Mouse (Mus musculus): ENCODE measurements at regions not wholly inside any gene's neighbourhood (a gene's known extent, or its start where the extent isn't known, plus 50 kb on each side); places are given as distances from the start of the nearest gene placed in this dataset.

DNA sequence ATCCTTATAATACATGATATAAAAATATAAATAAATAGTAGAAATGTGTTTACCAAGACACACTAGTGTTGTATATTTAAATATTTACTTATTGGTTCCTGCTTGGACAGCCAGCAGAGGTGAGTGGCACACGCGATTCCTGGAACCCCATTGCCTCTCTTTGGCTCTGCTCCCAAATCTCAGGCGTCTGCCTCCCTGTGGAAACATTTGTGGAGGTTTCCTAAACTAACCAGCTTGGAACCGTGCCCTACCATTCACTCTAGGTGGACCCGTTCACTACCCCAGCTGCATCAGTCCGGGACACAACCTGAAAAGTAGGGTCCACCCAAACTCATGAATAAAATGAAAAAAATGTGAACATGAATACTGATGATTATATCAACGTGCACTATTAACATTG, 404.0 kb upstream of the Defb41 start:
- DNase-seq (ENCODE audit: low spot score), result no peak

DNA sequence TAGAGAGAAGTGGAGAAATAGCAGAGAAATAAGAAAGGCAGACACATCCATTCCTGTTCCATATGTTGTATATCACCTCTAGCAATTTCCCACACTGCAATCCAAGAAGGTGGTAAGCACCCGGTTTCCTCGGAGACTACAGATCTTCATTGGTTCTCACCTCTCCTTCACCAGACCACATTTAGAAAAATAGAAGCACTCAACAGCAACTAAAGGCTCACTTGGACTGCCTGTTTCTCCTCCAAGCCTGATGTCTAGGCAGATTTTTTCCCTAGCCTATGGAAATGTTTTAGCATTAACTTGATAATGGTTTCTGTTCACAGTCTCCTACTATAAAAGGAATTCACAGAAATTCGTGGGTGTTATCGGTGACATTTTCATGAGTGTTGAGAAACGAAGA, 403.3 kb upstream of the Defb41 start:
- no peak for DNase-seq (ENCODE audit: low spot score)

DNA sequence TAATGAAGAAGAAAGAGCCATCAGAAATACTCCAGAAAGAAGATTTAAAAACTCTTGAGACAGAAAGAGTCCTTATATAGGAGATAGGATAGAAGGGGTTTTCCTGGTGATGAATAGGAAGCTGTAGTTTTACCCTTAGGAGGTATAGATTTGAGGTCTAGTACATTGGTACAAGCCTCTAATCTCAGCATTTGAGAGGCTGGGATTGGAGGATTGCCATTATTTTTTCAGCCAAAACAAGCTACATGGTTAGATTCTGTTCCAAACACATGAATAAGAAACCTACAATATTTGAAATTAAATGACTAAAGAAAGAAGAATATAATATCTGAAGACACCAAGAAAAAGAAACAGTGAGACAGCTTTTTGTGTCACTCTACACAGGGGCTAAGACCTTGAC, 375.9 kb upstream of the Defb41 start:
- no peak for DNase-seq (ENCODE audit: low spot score)

DNA sequence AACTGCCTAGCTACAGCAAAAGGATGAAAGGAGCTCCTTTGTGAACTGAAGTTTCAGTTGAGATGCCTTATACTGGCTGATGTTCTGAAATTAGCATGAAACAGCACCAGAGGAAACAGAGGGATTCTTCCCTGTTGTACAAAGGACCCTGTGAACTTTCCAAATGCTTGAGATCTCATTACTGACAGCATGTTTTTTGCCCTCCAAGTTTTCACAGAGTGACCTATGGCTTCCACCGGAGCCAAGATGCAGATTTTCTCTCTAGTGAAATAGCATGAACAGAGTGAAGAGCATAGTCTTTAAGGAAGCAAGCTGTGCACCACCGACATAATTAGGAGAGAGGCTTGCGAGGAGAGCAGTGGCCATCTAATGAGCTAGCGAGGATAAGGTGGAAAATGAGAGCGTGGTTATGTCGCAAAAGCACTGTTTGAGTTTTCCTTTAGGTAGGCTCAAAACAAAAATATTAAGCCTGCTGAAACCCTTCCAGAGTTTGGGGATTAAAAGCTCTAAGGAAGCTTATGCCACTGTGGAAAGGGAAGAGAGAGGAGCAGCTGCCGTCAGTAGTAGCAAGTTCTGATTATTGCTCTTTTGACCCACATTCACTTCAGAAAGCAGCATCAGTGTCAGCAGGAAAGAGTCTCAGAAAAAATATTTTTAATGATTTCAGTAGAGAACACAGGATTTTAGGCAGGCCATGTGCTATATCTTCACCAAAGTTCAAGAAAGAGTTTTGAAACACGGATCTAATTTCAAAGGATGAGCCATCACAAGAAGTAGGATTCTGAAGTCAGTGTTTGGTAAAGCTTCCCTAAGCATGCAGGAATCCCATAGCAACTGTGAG, 374.7 kb upstream of the Defb41 start:
- DNase-seq (ENCODE audit: low spot score), result no peak

DNA sequence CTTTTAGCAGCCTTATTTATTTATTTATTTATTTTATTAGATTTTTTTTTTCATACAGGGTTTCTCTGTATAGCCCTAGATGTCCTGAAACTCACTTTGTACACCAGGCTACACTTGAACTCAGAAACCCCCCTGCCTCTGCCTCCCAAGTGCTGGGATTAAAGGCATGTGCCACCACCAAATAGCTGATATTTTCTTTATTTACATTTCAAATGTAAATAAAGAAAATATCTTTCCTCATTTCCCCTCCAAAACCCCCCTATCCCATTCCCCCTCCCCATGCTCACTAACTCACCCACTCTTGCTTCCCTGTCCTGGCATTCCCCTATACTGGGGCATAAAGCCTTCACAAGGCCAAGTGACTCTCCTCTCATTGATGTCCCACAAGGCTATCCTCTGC, 372.4 kb upstream of the Defb41 start:
- no peak for DNase-seq (ENCODE audit: low spot score)

DNA sequence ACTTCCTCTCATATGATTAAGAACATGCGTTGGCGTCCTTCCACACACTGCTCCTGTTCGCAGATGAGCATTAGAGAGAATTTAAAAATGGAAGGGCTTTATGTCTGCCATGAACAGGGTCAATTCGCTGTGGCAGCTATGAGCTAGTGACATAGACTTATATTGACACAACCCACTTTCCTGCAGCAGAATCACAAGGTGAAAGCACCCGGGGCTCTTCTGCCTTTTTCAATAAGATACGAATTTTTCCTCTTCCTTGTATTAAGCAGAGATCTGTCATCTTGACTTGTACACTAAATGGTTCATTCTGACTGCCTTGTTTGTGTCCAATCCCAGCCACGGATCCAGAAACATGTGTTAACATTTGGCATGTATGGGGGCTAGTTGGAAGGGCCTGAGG, 345.3 kb upstream of the Defb41 start:
- no peak for DNase-seq (ENCODE audit: low spot score)

DNA sequence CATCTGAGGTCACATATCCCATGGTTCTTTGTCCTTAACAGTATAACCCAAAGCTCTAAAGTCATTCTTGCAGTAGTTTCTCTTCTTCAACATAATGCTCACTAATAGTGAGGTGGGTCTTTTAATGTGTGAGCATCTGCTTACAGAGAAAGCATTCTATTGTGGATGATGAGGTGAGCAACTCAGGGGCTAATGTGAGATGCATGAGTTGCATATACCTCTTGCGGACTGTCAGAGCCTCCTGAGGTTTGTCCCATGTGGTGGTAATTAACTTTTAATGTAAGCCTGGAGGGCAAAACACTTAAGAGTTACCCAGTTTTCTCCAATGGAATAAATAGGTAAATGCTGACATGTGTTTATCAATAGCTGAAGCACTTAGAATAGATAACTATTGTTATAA, 334.9 kb upstream of the Defb41 start:
- no peak for DNase-seq (ENCODE audit: low spot score)

DNA sequence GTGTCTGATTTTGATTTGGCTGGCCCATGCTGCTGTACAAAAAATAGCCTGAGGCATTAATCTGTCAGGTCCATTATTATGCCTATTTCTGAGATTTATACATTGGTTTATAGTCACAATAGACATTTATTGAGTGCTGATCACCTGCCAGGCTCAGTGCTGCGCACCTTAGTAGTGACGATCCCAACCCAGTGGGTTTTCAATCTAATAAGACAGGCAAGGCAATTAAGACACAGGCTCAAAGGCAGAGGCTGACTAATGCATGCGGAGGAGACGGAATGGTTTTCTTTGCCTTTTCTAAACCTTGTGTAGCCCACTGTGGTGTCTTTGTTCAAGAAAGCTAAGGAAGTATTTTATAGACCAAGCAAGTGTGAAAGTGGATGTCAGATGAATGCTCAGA, 334.0 kb upstream of the Defb41 start:
- no peak for DNase-seq (ENCODE audit: low spot score)

DNA sequence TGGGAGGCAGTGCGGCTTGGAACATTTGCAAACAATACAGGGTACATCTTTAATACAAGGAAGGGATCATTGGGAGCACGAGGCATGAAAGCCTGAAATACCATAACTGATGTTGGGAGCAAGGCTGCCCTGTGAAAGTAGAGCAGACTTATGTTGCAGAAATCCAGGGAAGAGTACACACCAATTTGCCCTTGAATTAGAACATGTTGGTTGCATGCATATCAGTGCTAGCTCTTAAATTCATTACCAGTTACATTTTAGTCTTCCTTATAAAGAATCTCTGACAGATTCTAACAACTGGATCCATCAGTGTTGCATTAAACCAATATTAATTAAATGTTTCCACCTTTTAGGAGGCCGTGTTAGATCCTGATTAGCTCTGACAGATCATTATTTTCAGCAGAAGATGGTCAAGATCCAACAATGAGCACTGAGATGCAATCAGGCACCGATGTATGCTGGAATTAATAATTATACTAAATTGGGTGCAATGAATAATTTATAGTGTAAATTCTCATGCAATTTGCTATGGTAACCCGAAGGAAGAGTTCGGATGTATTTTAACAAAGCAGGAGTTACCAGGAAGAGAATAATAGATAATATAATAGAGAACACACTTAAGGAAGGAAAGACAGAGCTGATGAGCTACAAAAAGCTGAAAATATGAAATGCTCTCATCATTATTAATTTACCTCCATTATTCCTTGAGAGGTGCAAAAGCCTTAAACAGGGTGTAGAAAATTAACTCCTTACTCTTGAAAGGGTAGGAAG, 318.6 kb upstream of the Defb41 start:
- DNase-seq (ENCODE audit: low spot score), result no peak

DNA sequence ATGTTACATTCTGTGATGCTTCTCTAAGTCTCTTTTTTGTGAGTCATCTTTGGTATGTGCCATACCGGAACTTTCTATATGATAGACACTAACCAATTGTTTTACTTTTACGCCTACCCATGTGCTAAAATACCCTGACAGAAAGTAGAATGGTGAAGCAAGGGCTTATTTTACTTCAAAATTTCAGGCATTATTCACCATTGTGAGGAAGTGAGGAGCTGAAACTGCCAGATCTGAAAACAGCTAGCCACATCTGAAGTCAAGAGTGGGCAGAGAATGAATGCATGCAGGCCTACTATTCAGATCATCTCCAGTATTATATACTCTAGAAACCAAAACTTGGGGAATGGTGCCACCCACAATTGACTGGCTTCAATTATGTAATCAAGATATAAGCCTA, 313.7 kb upstream of the Defb41 start:
- DNase-seq (ENCODE audit: low spot score), result no peak

DNA sequence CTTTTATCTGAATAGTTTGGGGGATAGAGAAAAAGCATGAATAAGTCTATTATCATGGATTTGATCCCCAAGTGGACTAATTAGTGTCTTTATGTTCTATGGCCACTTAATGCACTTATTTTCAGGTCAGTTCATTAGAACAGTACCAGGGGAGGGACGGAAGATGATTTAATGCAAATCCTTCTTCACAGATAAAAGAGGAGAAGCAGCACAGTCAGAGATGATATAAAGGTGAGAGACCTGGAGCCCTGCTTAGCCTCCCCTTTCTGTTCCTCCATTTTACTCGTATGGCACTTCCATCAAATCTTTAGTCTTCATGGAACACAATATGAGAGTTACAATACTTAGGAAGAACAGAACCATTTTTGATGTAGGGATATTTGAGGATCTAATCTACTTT, 302.1 kb upstream of the Defb41 start:
- DNase-seq (ENCODE audit: low spot score), result no peak

DNA sequence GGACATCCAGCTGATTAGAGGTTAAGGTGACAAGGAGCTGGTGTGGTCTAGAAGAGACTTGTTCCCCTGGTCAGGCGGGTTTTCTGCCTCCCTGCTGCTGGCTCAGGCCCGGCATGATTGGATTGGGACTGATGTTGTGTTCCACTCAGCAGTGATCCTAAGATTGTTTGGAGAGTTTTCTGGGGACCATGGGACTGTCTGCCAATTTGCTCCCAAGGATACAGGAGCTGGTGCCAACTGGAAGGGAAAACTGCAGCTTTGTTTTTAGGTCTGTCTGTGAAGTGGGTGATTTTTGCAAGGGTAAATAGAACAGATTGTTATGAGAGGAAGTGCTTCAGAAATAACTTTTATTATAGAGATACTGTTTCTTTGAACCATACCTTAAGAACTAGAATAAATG, 286.3 kb upstream of the Defb41 start:
- DNase-seq (ENCODE audit: low spot score), result no peak

DNA sequence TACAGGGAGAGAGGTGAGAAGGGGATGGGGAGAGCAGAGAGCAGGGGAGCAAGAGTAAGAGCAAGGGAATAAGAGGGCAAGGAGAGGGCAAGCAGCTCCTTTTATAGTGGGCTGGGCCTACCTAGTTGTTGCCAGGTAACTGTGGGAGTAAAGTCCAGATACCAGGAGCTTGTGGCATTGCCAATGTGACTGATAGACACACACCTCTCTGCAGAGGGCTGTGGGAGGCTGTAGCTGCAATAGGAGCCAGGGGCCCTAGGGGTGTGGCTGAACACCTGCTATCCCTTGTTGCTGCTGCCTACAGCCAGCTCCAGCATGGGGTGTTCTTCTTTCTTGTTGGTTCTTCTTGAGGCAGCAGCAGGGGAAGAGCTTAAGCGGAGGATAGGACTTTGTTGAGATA, 266.8 kb upstream of the Defb41 start:
- DNase-seq (ENCODE audit: low spot score), result no peak

DNA sequence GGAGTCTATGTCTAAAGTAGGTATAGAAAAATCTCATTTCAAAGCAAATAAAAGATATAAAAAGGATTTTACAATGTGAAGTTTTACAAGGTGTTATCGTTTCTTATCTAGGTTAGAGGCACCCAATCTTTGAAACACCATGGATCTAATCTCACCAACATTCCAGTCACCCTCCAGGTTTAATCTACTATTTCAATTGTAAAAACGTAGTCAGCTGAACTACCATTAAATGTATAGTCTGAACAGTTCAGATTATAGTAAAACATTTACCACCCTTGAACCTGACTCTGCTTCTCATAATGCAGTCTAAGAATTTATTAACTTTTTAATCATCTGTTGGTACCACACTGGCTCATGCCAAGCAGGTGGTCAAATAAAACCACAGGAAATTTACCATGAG, 259.5 kb upstream of the Defb41 start:
- DNase-seq (ENCODE audit: low spot score), result no peak

DNA sequence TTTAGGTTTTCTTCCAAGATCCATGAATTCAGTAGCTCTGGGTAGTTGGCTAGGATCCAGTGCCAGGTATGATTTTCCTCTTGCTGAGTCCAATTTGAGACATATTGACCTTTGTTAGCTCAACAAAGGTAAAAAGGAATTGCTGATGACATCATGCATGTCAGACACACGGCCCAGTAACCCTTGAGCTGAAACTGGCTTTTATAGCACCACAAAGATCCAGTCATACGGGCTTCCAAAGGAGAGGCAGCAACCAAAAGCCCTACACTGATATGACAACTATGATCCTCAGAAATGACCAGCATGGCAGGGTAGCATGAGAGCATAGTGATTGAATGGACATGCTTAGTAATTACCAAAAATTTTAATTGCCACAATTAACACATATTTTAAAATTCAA, 258.0 kb upstream of the Defb41 start:
- no peak for DNase-seq (ENCODE audit: low spot score)

DNA sequence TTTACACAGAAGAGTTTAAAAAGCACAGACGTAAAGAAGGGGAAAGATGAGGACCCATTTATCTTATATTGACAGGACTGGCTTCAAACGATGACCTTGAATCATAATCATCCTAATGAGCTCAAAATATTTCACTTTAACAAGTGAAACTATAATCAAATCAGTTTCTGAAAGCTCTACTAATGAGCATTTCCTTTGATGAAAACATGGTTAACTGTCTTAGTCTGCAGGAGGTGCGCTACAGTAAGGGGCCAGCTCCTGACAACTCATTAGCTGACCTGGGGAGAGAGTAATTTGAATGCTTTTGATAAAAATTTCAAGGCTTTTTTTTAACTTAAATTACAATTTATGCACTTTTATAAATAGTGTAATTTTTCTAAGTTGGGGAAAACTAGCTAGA, 247.8 kb upstream of the Defb41 start:
- DNase-seq (ENCODE audit: low spot score), result no peak

DNA sequence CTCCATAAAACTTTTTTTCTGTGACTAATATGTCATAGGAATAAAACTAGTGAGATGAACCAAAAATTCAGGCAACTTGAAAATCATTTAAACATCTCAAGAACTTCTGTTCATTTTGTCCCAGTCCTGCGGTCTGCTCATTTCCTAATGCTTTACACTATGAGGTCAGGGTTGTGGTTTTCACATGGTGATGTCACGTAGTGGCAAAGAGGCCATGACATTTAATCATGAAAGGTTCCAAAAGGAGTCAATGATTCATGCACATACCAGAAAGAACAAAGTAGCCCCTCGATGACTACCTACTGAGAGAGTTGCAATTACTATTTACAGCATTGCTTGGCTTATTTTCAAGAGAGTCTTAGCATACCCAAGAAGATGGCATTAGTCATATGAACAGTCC, 233.6 kb upstream of the Defb41 start:
- DNase-seq (ENCODE audit: low spot score), result no peak

DNA sequence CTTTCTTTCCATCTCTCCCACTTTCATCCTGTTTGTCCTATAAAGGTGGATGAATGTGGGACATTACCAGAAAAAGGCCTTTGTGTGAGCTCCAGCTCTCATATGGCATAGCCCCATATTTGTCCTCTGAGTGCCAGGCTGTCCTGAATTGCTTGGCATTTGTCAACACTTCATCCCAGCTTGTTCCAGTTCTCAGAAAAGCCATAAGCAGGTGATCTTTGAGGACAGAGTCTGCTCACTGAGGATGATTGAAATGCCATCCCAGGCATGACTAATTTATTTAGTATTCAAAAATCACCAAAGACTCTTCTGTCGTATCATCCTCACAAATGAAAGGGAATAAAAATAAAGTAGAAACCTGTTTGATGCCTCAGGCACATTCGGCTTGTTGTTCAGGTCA, 203.6 kb upstream of the Defb41 start:
- DNase-seq (ENCODE audit: low spot score), result no peak

DNA sequence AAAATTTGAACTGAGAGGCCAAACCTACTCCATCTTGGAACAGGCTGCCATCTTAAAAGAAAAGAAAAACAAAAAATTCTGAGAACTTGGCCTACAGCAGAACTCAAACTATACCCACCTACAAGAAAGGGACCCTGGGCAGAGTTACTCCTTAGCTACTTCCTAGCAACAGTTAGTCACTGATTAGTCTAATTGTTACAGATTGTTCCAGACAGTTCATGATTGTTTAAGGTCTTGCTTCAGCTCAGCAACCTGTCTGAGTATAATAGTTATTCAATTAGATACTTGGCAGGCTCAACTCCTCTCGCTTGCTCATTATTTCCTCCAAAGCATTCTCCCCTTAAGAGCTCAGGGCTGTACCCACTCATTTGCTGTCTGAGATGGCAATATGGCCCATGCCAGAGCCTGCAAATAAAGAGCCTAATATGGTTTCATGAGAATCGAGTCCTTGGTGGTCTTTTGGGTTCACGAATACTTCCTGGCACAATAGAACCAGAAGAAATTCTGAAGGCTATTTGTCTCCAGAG, 200.4 kb upstream of the Defb41 start:
- no peak for DNase-seq (ENCODE audit: low spot score)

DNA sequence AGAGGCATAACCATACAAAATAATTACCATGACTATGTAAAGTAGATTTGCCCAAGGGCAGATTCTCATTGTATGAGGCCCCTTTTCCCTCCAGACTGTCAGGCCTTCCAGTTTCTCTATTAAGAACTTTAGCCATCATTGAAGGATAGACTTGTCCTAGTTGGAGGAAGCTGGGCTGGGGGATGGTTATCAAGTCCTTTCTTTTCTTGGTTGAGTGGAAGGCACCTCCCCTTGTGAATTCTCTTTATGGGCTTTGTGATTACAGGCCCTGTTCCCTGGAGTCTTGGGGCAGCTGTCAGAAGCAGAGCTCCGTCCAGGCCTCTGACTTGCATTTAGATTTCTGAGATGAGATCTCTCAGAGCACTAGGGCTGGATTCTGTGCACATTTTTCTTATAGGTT, 198.3 kb upstream of the Defb41 start:
- no peak for DNase-seq (ENCODE audit: low spot score)

DNA sequence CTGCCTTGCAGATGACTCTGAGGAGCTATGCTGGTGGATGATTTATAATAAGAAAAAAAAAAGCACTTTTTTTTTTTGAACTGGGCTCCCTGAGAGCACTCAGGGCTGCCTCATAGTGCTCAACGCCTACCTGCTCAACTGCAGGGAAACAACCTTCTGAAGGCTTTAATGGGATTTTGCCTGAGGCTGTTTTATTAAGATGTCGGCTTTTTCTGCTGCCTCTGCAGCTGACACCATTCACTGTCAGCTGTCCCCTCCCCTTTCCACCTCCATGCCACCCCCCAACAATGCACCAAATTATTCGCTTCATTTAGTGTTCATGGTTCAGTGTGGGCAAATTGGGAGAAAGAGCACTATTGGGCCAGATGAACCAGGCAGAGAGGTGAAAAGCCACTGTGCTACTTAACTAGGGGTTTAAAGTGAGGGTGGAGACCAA, 151.4 kb upstream of the Defb41 start:
- no peak for DNase-seq (ENCODE audit: low spot score)

DNA sequence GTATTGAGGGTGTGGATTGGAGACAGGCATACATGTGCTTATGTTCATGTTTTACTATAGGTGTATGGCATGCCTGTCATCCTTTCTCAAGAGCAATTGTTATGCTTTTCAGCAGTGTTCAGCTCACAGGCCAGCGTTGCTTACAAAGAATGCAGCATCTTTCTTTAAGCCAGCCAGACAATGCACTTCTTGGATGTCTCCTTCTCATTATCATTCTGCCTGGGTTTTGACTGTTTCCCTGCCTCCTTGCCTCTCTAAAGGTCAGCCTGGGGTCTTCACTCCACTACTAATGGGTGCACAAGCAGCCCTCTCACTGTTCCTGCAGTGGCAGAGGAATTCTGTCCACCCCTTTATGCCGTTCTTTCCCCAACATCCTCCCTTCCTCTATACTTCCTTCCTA, 150.9 kb upstream of the Defb41 start:
- DNase-seq (ENCODE audit: low spot score), result no peak

DNA sequence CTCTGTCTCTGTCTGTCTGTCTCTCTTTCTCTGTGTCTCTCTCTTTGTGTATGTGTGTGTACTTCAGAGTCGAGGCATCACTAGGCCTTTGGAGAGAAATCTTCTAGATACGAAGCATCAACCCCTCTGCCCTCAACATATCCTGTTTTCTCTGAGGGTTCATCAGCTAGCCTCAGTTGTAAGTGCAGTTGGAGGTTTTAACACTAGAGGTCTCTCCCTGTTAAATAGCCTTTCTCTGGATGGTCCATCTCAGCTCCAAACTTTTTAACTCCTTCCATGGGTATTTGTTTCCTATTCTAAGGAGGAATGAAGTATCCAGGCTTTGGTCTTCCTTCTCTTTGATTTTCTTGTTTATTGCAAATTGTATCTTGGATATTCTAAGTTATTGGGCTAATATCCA, 147.8 kb upstream of the Defb41 start:
- DNase-seq (ENCODE audit: low spot score), result no peak
